Mouse (Mus musculus) heart, embryonic 12.5 days (tissue): ENCODE measurements around the gene Ccdc154. TPM values are rescaled to one million over a fixed set of nuclear protein-coding genes. Genes with fewer than 3 reads are reported as not detected.
A peak's percentile ranks its signal among the peaks of the same experiment; 100 is the strongest.

ENCODE experiments used
- ATAC-seq: fragments of 200-750 bp; cut with Nextera tagmentation; 2 replicates; pipeline ENCODE4 v1.8.0; 2017; ENCODE audit warnings: moderate TSS enrichment, moderate library complexity; ENCODE audit not compliant: insufficient number of reproducible peaks, low FRiP score
- H3K27ac ChIP-seq: fragments of 300-500 bp; sonication (generic); 2 replicates; pipeline ENCODE4 v1.5.1; 2016; ENCODE audit warnings: mild to moderate bottlenecking, moderate library complexity; ENCODE audit not compliant: poor library complexity, severe bottlenecking
- H3K27me3 ChIP-seq: fragments of 300-500 bp; sonication (generic); replicated peaks from 2 replicates; pipeline ENCODE4 v1.6.1; 2016; ENCODE audit warnings: mild to moderate bottlenecking, moderate library complexity
- H3K36me3 ChIP-seq: fragments of 300-500 bp; sonication (generic); 2 replicates; pipeline ENCODE4 v1.6.1; 2016; ENCODE audit warnings: mild to moderate bottlenecking, moderate library complexity
- H3K4me1 ChIP-seq: fragments of 300-500 bp; sonication (generic); replicated peaks from 2 replicates; pipeline ENCODE4 v1.6.1; 2016; ENCODE audit warnings: mild to moderate bottlenecking
- H3K4me2 ChIP-seq: fragments of 300-500 bp; sonication (generic); 2 replicates; pipeline ENCODE4 v1.6.1; 2016; ENCODE audit warnings: mild to moderate bottlenecking, moderate library complexity
- H3K4me3 ChIP-seq: fragments of 300-500 bp; sonication (generic); 2 replicates; pipeline ENCODE4 v1.5.1; 2016; ENCODE audit warnings: mild to moderate bottlenecking
- H3K9ac ChIP-seq: fragments of 300-500 bp; sonication (generic); 2 replicates; pipeline ENCODE4 v1.6.1; 2016; ENCODE audit warnings: mild to moderate bottlenecking, moderate library complexity
- H3K9me3 ChIP-seq: fragments of 300-500 bp; sonication (generic); replicated peaks from 2 replicates; pipeline ENCODE4 v1.6.1; 2016; ENCODE audit warnings: mild to moderate bottlenecking, moderate library complexity
- whole genome bisulfite sequencing: fragments of 180-500 bp; shearing (Covaris S2); methylation state at CpG from one replicate; pipeline ENCODE4 v1.1.7; 2016; 5-methylcytosine and 5-hydroxymethylcytosine counted together
- polyA plus RNA-seq: library from polyadenylated mRNA; unstranded; fragments of >200 nt; fragmentation: Nextera tagmentation; extraction: Ambion mirVana; gene quantifications from 2 replicates; pipeline ENCODE4 v1.2.1, GENCODE M21; 2016

Gene Ccdc154
- polyA plus RNA-seq, 1 experiment from 2014 or later, result not detected

- no peak within 1 kb of the TSS for H3K27ac ChIP-seq
- ATAC-seq, result peak; percentile 97
- H3K4me3 ChIP-seq, result peak within 1 kb of the TSS; percentile 89
- peaks cover 11% of the 10 kb centered on the region for H3K4me1 ChIP-seq
- peak within 1 kb of the TSS; percentile 82 for H3K9ac ChIP-seq
- WGBS, result under 1% methylated on average over 40 of the region's 40 CpGs
- peaks cover 11% of the 10 kb centered on the region; the same call in 1 of the 2 replicates for H3K36me3 ChIP-seq
- no peaks in the 10 kb centered on the region for H3K27me3 ChIP-seq
- peak within 1 kb of the TSS; percentile 74 for H3K4me2 ChIP-seq
- no peaks in the 10 kb centered on the region for H3K9me3 ChIP-seq
Measured at GRCm38 (mm10) chr17:25133275-25133698, 29.0 kb upstream of the Ccdc154 start, which contains the start of gene Clcn7. TSS of gene Clcn7 (plus strand) at chr17:25133391.

DNA sequence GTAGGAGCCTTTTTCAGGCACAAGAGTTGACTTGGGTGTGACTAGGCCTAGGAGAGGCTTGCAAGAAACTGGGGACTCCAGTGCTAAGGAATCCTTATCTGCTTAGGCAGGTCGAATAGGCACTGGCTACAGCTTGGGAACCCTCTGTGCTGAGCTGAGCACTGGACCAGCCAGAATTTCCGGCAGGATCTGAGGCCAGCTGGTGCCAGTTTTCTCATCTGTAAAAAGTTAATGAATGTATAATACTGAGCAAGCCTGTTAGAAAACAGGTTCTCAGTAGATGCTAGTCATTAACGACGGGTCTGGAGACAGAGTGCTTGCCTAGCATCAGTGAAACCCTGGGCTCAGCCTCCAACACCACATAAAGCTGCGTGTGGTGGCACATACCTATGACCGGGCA, 26.6 kb upstream of the Ccdc154 start:
- Histone ChIP-seq H3K4me2 (no peak overlapping the region), H3K36me3 (peaks cover 16% of the 10 kb centered on the region; the same call in 1 of the 2 replicates), H3K4me1 (peaks cover 11% of the 10 kb centered on the region), H3K4me3 (no peak overlapping the region), H3K27ac (no peak overlapping the region), H3K9ac (no peak overlapping the region), H3K27me3 (no peaks in the 10 kb centered on the region), H3K9me3 (no peaks in the 10 kb centered on the region)
- ATAC-seq, result no peak
- 86% methylated on average over 6 of the region's 6 CpGs for WGBS

- WGBS, result 90% methylated on average over 1 of the region's 1 CpGs
- H3K4me3 ChIP-seq, result no peak overlapping the region
- H3K4me2 ChIP-seq, result no peak overlapping the region
- H3K27ac ChIP-seq, result no peak overlapping the region
- no peaks in the 10 kb centered on the region for H3K9me3 ChIP-seq
- ATAC-seq, result no peak
- H3K36me3 ChIP-seq, result peaks cover 19% of the 10 kb centered on the region; the same call in 1 of the 2 replicates
- H3K27me3 ChIP-seq, result no peaks in the 10 kb centered on the region
- H3K4me1 ChIP-seq, result peaks cover 10% of the 10 kb centered on the region
- no peak overlapping the region for H3K9ac ChIP-seq
Measured at GRCm38 (mm10) chr17:25138803-25139202, 23.5 kb upstream of the Ccdc154 start.

- no peak overlapping the region for H3K27ac ChIP-seq
- H3K9ac ChIP-seq, result no peak overlapping the region
- WGBS, result 72% methylated on average over 4 of the region's 4 CpGs
- peaks cover 8% of the 10 kb centered on the region; the same call in 1 of the 2 replicates for H3K4me1 ChIP-seq
- ATAC-seq, result no peak
- H3K9me3 ChIP-seq, result no peaks in the 10 kb centered on the region
- no peak overlapping the region for H3K4me3 ChIP-seq
- no peak overlapping the region for H3K4me2 ChIP-seq
- H3K36me3 ChIP-seq, result peaks cover 25% of the 10 kb centered on the region; the same call in 1 of the 2 replicates
- no peaks in the 10 kb centered on the region for H3K27me3 ChIP-seq
Measured at GRCm38 (mm10) chr17:25139960-25140359, 22.3 kb upstream of the Ccdc154 start.

DNA sequence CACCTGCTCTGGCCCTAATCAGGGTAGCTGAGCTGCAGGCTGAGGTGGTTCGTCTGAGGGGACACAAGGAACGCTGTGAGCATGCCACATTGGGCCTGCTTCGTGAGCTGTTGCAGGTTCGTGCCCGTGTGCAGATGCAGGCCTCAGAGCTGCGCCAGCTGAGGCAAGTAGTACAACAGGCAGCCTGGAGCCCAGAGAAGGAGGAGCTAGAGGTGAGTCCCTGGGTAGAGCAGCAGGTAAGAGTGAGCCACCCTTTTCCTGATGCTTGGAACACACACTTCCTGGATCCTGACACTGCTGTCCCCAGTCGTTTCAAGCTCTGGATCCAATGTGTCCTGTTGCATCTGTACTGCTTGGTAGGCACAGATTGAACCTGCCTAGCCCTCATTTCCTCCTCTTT, 1.1 kb downstream of the Ccdc154 start:
- H3K9ac ChIP-seq, result no peak overlapping the region

GRCm38 (mm10) chr17:25164770-25165169, 2.5 kb downstream of the Ccdc154 start:
- Histone ChIP-seq H3K27me3 (no peaks in the 10 kb centered on the region), H3K4me2 (no peak overlapping the region), H3K9ac (no peak overlapping the region), H3K4me1 (0 out of 2 replicates have a peak, but pooled peaks cover 2% of the 10 kb centered on the region), H3K4me3 (no peak overlapping the region), H3K36me3 (peaks cover 21% of the 10 kb centered on the region), H3K27ac (no peak overlapping the region), H3K9me3 (no peaks in the 10 kb centered on the region)
- ATAC-seq, result no peak
- 89% methylated on average over 3 of the region's 3 CpGs for WGBS

More for the DNA sequence above, 1.1 kb downstream of the Ccdc154 start:
- no peak overlapping the region for H3K4me2 ChIP-seq
- 0 out of 2 replicates have a peak, but pooled peaks cover 2% of the 10 kb centered on the region for H3K4me1 ChIP-seq
- H3K4me3 ChIP-seq, result no peak overlapping the region
- peaks cover 30% of the 10 kb centered on the region for H3K36me3 ChIP-seq
- H3K27me3 ChIP-seq, result no peaks in the 10 kb centered on the region
- 76% methylated on average over 7 of the region's 7 CpGs for WGBS
- no peak overlapping the region for H3K27ac ChIP-seq
- H3K9me3 ChIP-seq, result no peaks in the 10 kb centered on the region
- ATAC-seq, result no peak

- 0 out of 2 replicates have a peak, but pooled peaks cover 2% of the 10 kb centered on the region for H3K4me1 ChIP-seq
- H3K9ac ChIP-seq, result no peak overlapping the region
- H3K4me2 ChIP-seq, result no peak overlapping the region
- H3K4me3 ChIP-seq, result no peak overlapping the region
- no peak overlapping the region for H3K27ac ChIP-seq
- no peaks in the 10 kb centered on the region for H3K9me3 ChIP-seq
- H3K27me3 ChIP-seq, result no peaks in the 10 kb centered on the region
- 56% methylated on average over 6 of the region's 6 CpGs for WGBS
- H3K36me3 ChIP-seq, result peaks cover 7% of the 10 kb centered on the region
- ATAC-seq, result no peak
Measured at GRCm38 (mm10) chr17:25165970-25166671, 3.9 kb downstream of the Ccdc154 start.

DNA sequence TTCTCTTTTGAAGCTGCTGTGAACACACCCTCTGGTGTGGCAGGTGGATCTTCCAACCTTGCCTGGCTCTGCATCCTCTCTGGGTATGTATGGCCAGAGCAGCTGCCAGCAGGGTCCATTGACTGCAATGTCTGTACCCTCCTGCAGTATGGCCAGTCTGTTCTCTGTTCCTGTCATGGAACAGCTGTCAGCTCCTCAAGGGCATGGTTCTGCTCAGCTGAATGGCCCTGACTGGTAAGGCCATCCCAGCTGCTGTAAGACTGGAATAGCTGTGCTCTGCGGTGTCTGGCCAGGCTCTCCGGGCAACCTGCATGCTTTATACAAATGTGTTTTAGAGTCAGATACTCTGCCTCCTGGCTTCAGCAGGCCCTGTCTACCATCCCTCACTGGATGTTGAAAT, 7.4 kb downstream of the Ccdc154 start:
- Histone ChIP-seq H3K27ac (no peak overlapping the region), H3K4me3 (no peak overlapping the region), H3K4me2 (no peak overlapping the region), H3K27me3 (peaks cover 5% of the 10 kb centered on the region), H3K36me3 (no peaks in the 10 kb centered on the region), H3K4me1 (peaks cover 12% of the 10 kb centered on the region), H3K9me3 (no peaks in the 10 kb centered on the region), H3K9ac (no peak overlapping the region)
- ATAC-seq, result no peak
- 62% methylated on average over 2 of the region's 2 CpGs for WGBS

- Histone ChIP-seq H3K9me3 (no peaks in the 10 kb centered on the region), H3K4me1 (peaks cover 10% of the 10 kb centered on the region), H3K9ac (no peak overlapping the region), H3K27ac (no peak overlapping the region), H3K36me3 (no peaks in the 10 kb centered on the region), H3K4me3 (no peak overlapping the region), H3K27me3 (peaks cover 18% of the 10 kb centered on the region), H3K4me2 (no peak overlapping the region)
- WGBS, result 87% methylated on average over 3 of the region's 3 CpGs
- ATAC-seq, result no peak
Measured at GRCm38 (mm10) chr17:25172558-25172957, 10.3 kb downstream of the Ccdc154 start.

- H3K9ac ChIP-seq, result no peak within 1 kb of the TSS
- H3K4me2 ChIP-seq, result no peak within 1 kb of the TSS
- H3K4me1 ChIP-seq, result peaks cover 10% of the 10 kb centered on the region
- no peaks in the 10 kb centered on the region for H3K36me3 ChIP-seq
- 72% methylated on average over 9 of the region's 9 CpGs for WGBS
- peaks cover 24% of the 10 kb centered on the region for H3K27me3 ChIP-seq
- H3K9me3 ChIP-seq, result no peaks in the 10 kb centered on the region
- no peak for ATAC-seq
- no peak within 1 kb of the TSS for H3K27ac ChIP-seq
- H3K4me3 ChIP-seq, result no peak within 1 kb of the TSS
Measured at GRCm38 (mm10) chr17:25175411-25175810, 13.2 kb downstream of the Ccdc154 start, which contains the start of gene Gm38655. TSS of gene Gm38655 (minus strand) at chr17:25175471.

DNA sequence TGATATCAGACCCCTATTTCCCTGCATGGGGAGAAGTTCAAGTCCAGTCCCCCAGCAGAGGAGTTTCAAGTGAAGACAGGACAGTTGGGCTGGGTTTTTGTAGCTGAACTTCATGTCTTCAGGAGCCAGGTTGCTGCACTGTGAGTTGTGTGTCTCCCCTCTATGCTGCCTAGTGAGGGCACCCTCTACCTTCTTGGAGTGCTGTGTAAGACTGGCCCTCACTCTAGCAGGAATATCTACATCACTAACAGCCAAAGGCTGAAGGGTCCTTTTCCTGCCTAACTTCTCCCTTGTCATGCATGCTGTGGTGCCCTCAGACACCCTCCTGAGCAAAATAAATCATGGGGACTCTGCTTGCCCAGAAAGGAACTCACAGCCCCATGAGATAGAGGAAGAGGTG, 21.0 kb downstream of the Ccdc154 start:
- peaks cover 3% of the 10 kb centered on the region; the same call in 1 of the 2 replicates for H3K36me3 ChIP-seq
- H3K4me1 ChIP-seq, result peaks cover 15% of the 10 kb centered on the region
- ATAC-seq, result no peak
- peaks cover 15% of the 10 kb centered on the region for H3K27me3 ChIP-seq
- H3K9ac ChIP-seq, result no peak overlapping the region
- H3K4me2 ChIP-seq, result peak overlapping the region; percentile 93; the same call in 1 of the 2 replicates
- peak overlapping the region; percentile 87; the same call in 1 of the 2 replicates for H3K4me3 ChIP-seq
- H3K27ac ChIP-seq, result no peak overlapping the region
- H3K9me3 ChIP-seq, result no peaks in the 10 kb centered on the region
